Mouse (Mus musculus) hindbrain, embryonic 16.5 days (tissue): Measurements from ENCODE around the gene Gpc2. TPM values are rescaled to one million over a fixed set of nuclear protein-coding genes. Genes with fewer than 3 reads are reported as not detected.

Experiments used
- ATAC-seq: fragments of 200-750 bp; cut with Nextera tagmentation; 2 replicates; pipeline ENCODE4 v1.8.0; 2017; ENCODE audit warnings: moderate TSS enrichment, moderate library complexity
- H3K27ac ChIP-seq: fragments of 300-500 bp; sonication (generic); 2 replicates; pipeline ENCODE4 v1.5.1; 2014; ENCODE audit warnings: low read depth, mild to moderate bottlenecking, control low read depth, low read length, moderate library complexity
- H3K27me3 ChIP-seq: fragments of 300-500 bp; sonication (generic); replicated peaks from 2 replicates; pipeline ENCODE4 v1.6.1; 2014; ENCODE audit warnings: low read length; ENCODE audit not compliant: control insufficient read depth, insufficient read depth
- H3K36me3 ChIP-seq: fragments of 300-500 bp; sonication (generic); 2 replicates; pipeline ENCODE4 v1.6.1; 2014; ENCODE audit warnings: mild to moderate bottlenecking, low read length, moderate library complexity, mixed read lengths; ENCODE audit not compliant: control insufficient read depth, insufficient read depth
- H3K4me1 ChIP-seq: fragments of 300-500 bp; sonication (generic); 2 replicates; pipeline ENCODE4 v1.6.1; 2014; ENCODE audit warnings: low read depth, low read length; ENCODE audit not compliant: control insufficient read depth, insufficient read depth
- H3K4me2 ChIP-seq: fragments of 300-500 bp; sonication (generic); 2 replicates; pipeline ENCODE4 v1.6.1; 2014; ENCODE audit warnings: mild to moderate bottlenecking, low read length, control low read depth, moderate library complexity
- H3K4me3 ChIP-seq: fragments of 300-500 bp; sonication (generic); 2 replicates; pipeline ENCODE4 v1.5.1; 2014; ENCODE audit warnings: mild to moderate bottlenecking, low read length, control low read depth, moderate library complexity
- H3K9ac ChIP-seq: fragments of 300-500 bp; sonication (generic); 2 replicates; pipeline ENCODE4 v1.6.1; 2014; ENCODE audit warnings: low read depth, mild to moderate bottlenecking, control low read depth, low read length, moderate library complexity
- H3K9me3 ChIP-seq: fragments of 300-500 bp; sonication (generic); 2 replicates; pipeline ENCODE4 v1.6.1; 2014; ENCODE audit warnings: mild to moderate bottlenecking, low read length, moderate library complexity; ENCODE audit not compliant: control insufficient read depth
- WGBS: fragments of 180-500 bp; shearing (Covaris S2); extraction: QIAGEN DNeasy Blood & Tissue Kit; methylation state at CpG from one replicate; pipeline ENCODE4 v1.1.7; 2014; 5-methylcytosine and 5-hydroxymethylcytosine counted together
- polyA plus RNA-seq: library from polyadenylated mRNA; unstranded; fragments of >200 nt; fragmentation: Nextera tagmentation; extraction: Ambion mirVana; gene quantifications from 2 replicates; pipeline ENCODE4 v1.2.1, GENCODE M21; 2015

Gpc2 gene
- polyA plus RNA-seq, 1 experiment from 2014 or later: 113 TPM

DNA sequence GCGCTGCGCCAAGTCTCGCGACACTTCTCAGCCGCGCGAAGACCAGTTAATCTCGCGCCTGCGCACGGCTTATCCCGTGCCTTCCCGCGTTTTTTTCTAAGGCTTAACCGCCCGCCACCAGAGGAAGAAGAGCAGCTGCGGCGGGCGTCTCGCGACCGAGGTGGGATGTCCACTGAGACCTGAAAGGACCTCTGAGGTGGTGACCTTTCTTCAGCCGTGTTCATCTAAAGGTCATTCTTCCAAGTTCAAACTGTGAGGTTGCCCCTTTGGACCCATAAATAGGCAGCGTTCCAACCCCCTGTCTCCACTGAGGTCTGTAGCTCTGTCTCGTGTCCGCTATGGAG lies 592 bp upstream of the Gpc2 start:
- Histone ChIP-seq H3K27me3 (no peaks in the 10 kb centered on the region), H3K36me3 (peaks cover 3% of the 10 kb centered on the region; the same call in 1 of the 2 replicates), H3K4me3 (peak overlapping the region; percentile 52), H3K9me3 (peaks cover 2% of the 10 kb centered on the region; the same call in 1 of the 2 replicates), H3K9ac (0 out of 2 replicates have a peak overlapping the region, but pooled peaks have one; percentile 28), H3K27ac (peak overlapping the region; percentile 40; the same call in 1 of the 2 replicates), H3K4me1 (peaks cover 24% of the 10 kb centered on the region), H3K4me2 (peak overlapping the region; percentile 72)
- ATAC-seq: no peak
- WGBS: 22% methylated on average over 26 of the region's 26 CpGs

DNA sequence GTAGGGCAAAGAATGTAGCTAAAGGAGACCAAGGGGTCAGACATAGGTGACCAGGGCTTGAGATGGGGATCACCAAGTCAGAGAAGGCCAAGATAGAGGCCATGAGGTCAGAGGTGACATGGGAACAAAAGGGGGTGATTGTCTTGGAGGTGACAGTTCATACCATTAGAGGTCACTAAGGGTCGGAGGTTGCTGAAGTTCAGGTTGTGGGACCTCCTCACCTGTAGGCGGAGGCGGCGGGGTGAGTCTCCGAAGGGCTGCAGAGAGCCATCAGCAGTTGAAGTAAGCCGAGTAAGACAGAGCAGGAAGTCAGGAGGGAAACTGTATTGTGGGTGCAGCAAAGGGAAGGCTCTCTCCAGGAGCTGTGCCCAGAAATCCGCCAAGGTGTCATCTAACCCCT lies 1.8 kb downstream of the Gpc2 start:
- H3K4me3 ChIP-seq: peak overlapping the region; percentile 52
- no peak for ATAC-seq
- H3K27ac ChIP-seq: no peak overlapping the region
- H3K9ac ChIP-seq: no peak overlapping the region
- 83% methylated on average over 7 of the region's 7 CpGs for WGBS
- H3K4me2 ChIP-seq: peak overlapping the region; percentile 72
- H3K27me3 ChIP-seq: no peaks in the 10 kb centered on the region
- peaks cover 35% of the 10 kb centered on the region for H3K4me1 ChIP-seq
- H3K36me3 ChIP-seq: peaks cover 3% of the 10 kb centered on the region; the same call in 1 of the 2 replicates
- peaks cover 2% of the 10 kb centered on the region; the same call in 1 of the 2 replicates for H3K9me3 ChIP-seq

DNA sequence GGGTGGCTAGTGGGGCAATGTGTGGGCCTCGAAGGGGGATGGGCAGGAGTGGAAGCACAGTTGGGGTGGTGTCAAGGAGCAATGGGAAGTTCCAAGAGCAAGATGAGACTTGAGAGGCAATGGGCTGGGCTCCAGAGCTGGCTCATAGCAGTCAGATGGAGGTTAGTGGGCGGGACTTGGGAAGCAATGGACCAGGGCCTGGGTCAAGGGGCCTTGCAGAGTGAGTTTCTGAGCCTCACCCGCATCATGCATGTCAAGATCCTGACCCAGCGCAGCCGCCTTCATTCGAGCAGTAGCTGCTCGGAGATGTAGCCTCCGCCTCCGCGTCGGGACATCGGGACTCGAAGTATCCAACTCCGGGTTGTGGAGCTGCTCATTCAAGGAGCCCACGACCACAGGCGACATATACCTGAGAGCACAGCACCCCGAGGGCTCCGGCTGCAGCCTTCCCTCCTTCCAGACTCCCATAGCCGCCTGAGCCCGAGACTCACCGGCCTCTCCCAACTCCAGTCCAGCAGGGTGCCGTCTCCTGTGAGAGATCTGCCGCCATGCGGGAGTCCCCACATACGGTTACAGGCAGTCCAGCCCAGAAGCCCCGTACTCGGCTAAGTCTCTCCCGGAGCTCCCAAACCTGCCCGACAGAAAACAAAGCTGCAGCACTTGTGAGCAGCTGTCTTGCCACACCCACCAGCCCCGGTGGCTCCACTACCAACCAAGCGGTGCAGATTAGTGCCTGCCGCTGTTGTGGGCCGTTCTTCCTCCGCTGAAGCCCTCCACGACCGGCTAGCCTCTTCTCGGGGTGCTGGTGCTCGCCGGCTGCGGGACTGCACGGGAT lies 4.4 kb downstream of the Gpc2 start:
- peaks cover 39% of the 10 kb centered on the region for H3K4me1 ChIP-seq
- 9% methylated on average over 41 of the region's 41 CpGs for WGBS
- peaks cover 1% of the 10 kb centered on the region; the same call in 1 of the 2 replicates for H3K9me3 ChIP-seq
- H3K27me3 ChIP-seq: no peaks in the 10 kb centered on the region
- no peak for ATAC-seq
- peak overlapping the region; percentile 62 for H3K9ac ChIP-seq
- H3K4me2 ChIP-seq: peak overlapping the region; percentile 62
- peaks cover 3% of the 10 kb centered on the region; the same call in 1 of the 2 replicates for H3K36me3 ChIP-seq
- peak overlapping the region; percentile 27 for H3K4me3 ChIP-seq
- H3K27ac ChIP-seq: no peak overlapping the region

DNA sequence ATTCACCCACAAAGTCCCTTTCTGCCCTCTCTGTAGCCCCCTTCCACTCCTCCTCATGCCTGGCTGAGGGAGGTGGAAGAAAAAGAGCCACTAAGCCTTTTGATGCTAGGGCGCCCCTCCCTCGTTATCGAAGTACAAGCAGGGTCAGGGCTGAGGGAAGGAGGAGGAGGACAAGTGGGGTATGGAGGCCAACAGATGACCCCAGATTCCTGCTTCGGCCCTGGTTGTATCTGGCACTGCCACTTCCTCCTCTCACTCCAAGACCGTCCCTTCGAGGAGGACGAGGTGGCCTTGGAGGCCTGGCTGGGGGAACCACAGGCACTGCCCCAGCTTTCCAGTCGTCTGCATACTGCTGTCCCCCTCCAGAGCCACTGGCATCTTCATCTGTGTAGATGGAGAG lies 5.6 kb downstream of the Gpc2 start:
- no peaks in the 10 kb centered on the region for H3K27me3 ChIP-seq
- H3K27ac ChIP-seq: no peak overlapping the region
- 52% methylated on average over 8 of the region's 8 CpGs for WGBS
- no peak for ATAC-seq
- peaks cover 3% of the 10 kb centered on the region; the same call in 1 of the 2 replicates for H3K36me3 ChIP-seq
- no peak overlapping the region for H3K4me2 ChIP-seq
- peaks cover 37% of the 10 kb centered on the region for H3K4me1 ChIP-seq
- no peaks in the 10 kb centered on the region for H3K9me3 ChIP-seq
- no peak overlapping the region for H3K9ac ChIP-seq
- no peak overlapping the region for H3K4me3 ChIP-seq

DNA sequence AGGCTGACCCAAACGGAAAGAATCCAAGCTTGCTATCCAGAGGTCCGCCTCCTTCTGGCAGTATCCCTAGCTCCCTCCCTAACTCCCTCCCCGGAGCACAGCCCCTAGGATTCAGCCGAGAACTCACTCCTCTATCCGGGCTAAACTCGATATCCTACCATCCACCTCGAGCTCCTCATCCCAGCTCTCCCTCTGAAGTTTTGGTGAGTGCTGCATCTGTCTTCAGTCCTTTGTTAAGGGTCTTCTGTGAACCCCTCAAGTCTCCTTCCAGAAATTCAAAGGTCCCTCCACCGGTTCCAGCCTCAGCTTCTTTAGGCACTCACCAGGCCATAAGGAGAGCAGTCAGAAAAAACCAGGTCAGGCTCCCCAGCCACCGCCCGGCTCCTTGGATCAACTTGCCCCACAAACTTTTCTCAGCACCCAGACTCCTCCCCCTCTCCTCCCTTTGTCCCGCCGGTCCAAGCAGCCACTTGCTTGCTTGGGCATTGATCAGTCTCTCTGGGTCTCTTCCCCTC lies 7.3 kb downstream of the Gpc2 start, which contains the start of gene Gal3st4:
Gene Gal3st4 (minus strand): TSS at position 432 of the 515 bp plus-strand sequence.
- 2% methylated on average over 12 of the region's 12 CpGs for WGBS

DNA sequence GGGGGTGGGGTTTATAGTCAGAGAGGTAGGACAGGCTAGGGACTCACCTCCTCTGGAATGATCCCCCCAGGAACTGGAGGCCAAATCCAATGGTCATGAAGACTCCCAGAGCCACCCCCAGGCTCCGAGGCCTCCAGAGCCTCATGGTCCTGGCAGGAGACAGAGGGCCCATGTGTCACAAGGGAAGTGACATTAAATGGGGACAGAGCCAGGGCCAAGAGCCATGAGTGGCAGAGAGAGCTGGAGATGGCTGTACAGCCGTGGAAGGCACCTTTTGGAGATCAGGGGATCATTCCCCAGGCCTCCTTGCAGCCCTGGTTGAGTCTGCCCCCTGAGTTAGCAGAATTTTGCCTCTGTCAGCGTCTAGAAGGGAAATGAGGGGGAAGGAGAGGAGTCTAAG lies 8.6 kb downstream of the Gpc2 start:
- H3K4me3 ChIP-seq: no peak overlapping the region
- H3K4me2 ChIP-seq: no peak overlapping the region
- no peaks in the 10 kb centered on the region for H3K27me3 ChIP-seq
- H3K4me1 ChIP-seq: peaks cover 24% of the 10 kb centered on the region
- no peak for ATAC-seq
- no peak overlapping the region for H3K9ac ChIP-seq
- H3K27ac ChIP-seq: no peak overlapping the region
- WGBS: 56% methylated on average over 3 of the region's 3 CpGs
- no peaks in the 10 kb centered on the region for H3K9me3 ChIP-seq
- H3K36me3 ChIP-seq: peaks cover 4% of the 10 kb centered on the region

More for the DNA sequence above, 7.3 kb downstream of the Gpc2 start, which contains the start of gene Gal3st4:
- peak within 1 kb of the TSS; percentile 6; the same call in 1 of the 2 replicates for H3K4me3 ChIP-seq
- H3K9ac ChIP-seq: peak within 1 kb of the TSS; percentile 32; the same call in 1 of the 2 replicates
- H3K27me3 ChIP-seq: no peaks in the 10 kb centered on the region
- ATAC-seq: no peak
- peaks cover 3% of the 10 kb centered on the region; the same call in 1 of the 2 replicates for H3K36me3 ChIP-seq
- H3K9me3 ChIP-seq: no peaks in the 10 kb centered on the region
- peaks cover 24% of the 10 kb centered on the region for H3K4me1 ChIP-seq
- H3K27ac ChIP-seq: no peak within 1 kb of the TSS
- peak within 1 kb of the TSS; percentile 39 for H3K4me2 ChIP-seq

DNA sequence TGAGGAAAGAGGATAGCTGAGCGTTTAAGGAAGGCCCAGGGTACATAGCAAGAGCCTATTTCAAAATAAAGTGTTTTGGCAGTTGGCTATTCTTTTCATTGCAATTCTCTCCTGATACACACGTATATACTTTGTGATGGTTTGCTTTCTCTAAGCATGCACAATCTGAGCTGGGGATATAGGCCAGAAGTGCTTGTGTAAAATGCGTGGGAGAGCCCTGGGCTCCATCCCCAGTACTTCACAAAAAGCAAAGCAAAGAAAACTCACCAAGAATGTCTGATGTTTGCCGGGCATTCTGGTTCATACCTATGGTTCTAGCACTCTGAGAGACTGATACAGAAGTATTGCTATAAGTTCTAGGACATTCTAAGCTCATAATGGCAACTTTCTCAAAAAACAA lies 10.8 kb downstream of the Gpc2 start:
- Histone ChIP-seq H3K4me2 (no peak overlapping the region), H3K27me3 (no peaks in the 10 kb centered on the region), H3K4me3 (no peak overlapping the region), H3K9ac (no peak overlapping the region), H3K4me1 (peaks cover 16% of the 10 kb centered on the region), H3K36me3 (peaks cover 10% of the 10 kb centered on the region), H3K9me3 (no peaks in the 10 kb centered on the region), H3K27ac (no peak overlapping the region)
- no peak for ATAC-seq
- 78% methylated on average over 4 of the region's 4 CpGs for WGBS

DNA sequence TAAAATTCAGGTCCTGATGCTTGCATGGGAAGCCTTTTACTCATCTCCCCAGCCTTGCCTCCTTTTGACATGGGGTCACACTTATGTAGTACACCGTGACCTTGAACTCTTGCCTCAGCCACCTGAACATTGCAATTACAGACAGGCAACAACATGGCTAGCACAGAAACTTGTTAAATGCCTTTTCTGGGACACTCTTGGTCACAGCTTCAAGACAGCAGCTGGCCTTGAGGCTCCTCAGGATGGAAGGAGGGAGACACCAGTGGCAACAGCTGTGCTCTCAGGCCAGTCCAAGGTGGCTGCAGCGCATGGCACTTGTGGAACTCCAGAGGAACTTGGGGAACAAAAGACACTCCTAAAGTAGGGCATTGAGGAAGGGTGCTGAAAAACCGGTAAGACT lies 12.7 kb downstream of the Gpc2 start:
- H3K4me2 ChIP-seq: no peak overlapping the region

DNA sequence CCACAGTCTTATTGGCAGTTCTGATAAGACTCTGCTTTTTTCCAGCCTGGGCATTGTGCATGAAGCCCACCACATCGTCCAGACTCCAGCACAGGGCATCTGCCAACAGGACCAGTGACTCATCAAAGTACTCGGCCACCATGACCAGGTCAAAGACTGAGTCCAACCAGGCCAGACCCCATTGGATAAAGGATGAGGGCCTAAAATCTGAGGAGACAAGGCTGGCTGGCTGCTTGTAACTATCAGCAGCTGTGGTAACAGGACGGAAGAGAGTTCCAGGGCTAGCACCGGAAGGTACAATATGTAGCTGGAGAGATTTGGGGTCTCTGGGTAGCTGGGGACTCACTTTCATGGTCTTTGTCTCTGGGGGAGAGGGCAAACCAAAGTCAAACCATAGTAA lies 14.1 kb downstream of the Gpc2 start:
- no peak for ATAC-seq
- peaks cover 13% of the 10 kb centered on the region for H3K36me3 ChIP-seq
- no peak overlapping the region for H3K4me2 ChIP-seq
- no peak overlapping the region for H3K9ac ChIP-seq
- H3K27ac ChIP-seq: no peak overlapping the region
- WGBS: 94% methylated on average over 4 of the region's 4 CpGs
- H3K9me3 ChIP-seq: no peaks in the 10 kb centered on the region
- no peaks in the 10 kb centered on the region for H3K27me3 ChIP-seq
- H3K4me3 ChIP-seq: no peak overlapping the region
- H3K4me1 ChIP-seq: peaks cover 18% of the 10 kb centered on the region

More for the DNA sequence above, 12.7 kb downstream of the Gpc2 start:
- H3K27ac ChIP-seq: no peak overlapping the region
- no peaks in the 10 kb centered on the region for H3K9me3 ChIP-seq
- WGBS: 90% methylated on average over 3 of the region's 3 CpGs
- ATAC-seq: no peak
- no peak overlapping the region for H3K9ac ChIP-seq
- H3K36me3 ChIP-seq: peaks cover 10% of the 10 kb centered on the region
- no peak overlapping the region for H3K4me3 ChIP-seq
- peaks cover 18% of the 10 kb centered on the region for H3K4me1 ChIP-seq
- no peaks in the 10 kb centered on the region for H3K27me3 ChIP-seq
